Mouse (Mus musculus): ENCODE measurements around the gene Olfr818.
"Not testable (repeated sequence)": the region's sequence is repeated elsewhere in the genome, so short reads cannot be mapped to it uniquely, and the experiment has no call there.

Olfr818 gene

DNA sequence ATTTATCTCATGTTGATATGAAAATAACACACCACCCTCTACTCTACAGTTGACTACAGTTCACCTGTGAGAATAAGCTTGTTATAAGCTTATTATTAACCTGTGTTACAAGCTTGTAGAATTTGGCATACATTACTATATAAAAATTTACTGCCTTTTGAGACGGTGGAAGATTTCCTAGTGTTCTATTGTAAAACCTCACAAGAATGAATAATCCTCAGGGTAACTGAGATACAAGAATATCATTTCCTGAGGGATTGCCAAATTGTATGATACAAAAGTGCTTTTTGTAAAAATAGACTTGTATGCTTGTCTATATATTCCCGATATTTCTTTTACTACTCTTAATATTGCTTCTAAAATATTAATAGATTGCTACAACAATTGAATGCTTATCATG lies at the start of gene Olfr818:
Gene Olfr818 (minus strand): TSS at position 101 of the 400 bp plus-strand sequence.
- no peak for DNase-seq (ENCODE audit: low spot score)

- not testable (repeated sequence) for DNase-seq (ENCODE audit: low spot score)
These were observed 36.1 kb upstream of the Olfr818 start, which contains the start of gene Gm10310 for GRCm38 (mm10) chr10:129984962-129985361. Gene Gm10310 (minus strand): TSS chr10:129985062.

GRCm38 (mm10) chr10:129981867-129982266 lies 33.0 kb upstream of the Olfr818 start:
- DNase-seq (ENCODE audit: low spot score), result not testable (repeated sequence)

- not testable (repeated sequence) for DNase-seq (ENCODE audit: low spot score)
These were observed 27.1 kb upstream of the Olfr818 start, which contains the start of gene Olfr247 for GRCm38 (mm10) chr10:129976040-129976439. Gene Olfr247 (minus strand): TSS chr10:129976140.

GRCm38 (mm10) chr10:129972994-129973393 lies 24.1 kb upstream of the Olfr818 start:
- not testable (repeated sequence) for DNase-seq (ENCODE audit: low spot score)

GRCm38 (mm10) chr10:129967166-129967565 lies 18.3 kb upstream of the Olfr818 start, which contains the start of gene Olfr819:
Gene Olfr819 (minus strand): TSS chr10:129967266.
- DNase-seq (ENCODE audit: low spot score), result not testable (repeated sequence)

- DNase-seq (ENCODE audit: low spot score), result not testable (repeated sequence)
These were observed 17.3 kb upstream of the Olfr818 start for GRCm38 (mm10) chr10:129966232-129966631.

GRCm38 (mm10) chr10:129915497-129915896 lies 33.4 kb downstream of the Olfr818 start, which contains the start of gene Olfr816:
Gene Olfr816 (minus strand): TSS chr10:129915597.
- DNase-seq (ENCODE audit: low spot score), result no peak

DNA sequence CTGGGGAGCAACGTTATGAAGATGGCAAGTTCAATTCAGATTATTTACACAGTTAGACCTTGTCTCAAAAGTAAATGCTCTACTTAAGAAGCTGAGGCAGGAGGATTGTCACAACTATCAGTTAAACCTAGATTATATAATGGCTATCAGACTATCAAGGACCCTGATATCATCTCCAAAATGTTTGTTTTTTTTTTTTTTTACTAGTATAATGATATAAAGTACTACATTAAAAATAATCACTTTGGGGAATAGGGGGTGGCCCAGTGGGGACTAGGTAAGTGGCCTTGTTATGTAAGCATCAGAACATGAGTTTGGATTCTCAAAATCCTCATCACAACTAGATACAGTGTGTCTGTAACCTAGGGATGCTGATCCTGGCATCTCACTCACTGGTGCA lies 43.1 kb downstream of the Olfr818 start, which contains the start of gene Olfr815:
Gene Olfr815 (minus strand): TSS at position 101 of the 400 bp plus-strand sequence.
- DNase-seq (ENCODE audit: low spot score), result not testable (repeated sequence)
